Mouse (Mus musculus) G1E (cell line): ENCODE measurements around the gene Defb11.

Experiments used
- CTCF ChIP-seq: IDR thresholded peaks from 2 replicates; pipeline ENCODE4 v1.5.1; 2012; ENCODE audit warnings: low read depth, low read length, inconsistent platforms, mixed read lengths
- GATA1 ChIP-seq: IDR thresholded peaks from 2 replicates; pipeline ENCODE4 v1.6.1; 2012; ENCODE audit warnings: borderline replicate concordance, low read length, inconsistent platforms, mixed read lengths
- GATA2 ChIP-seq: IDR thresholded peaks from 2 replicates; pipeline ENCODE4 v1.6.1; 2012; ENCODE audit warnings: low read depth, low read length, inconsistent platforms, borderline replicate concordance
- POLR2AphosphoS5 ChIP-seq: IDR thresholded peaks from 2 replicates; pipeline ENCODE4 v1.6.1; 2012; ENCODE audit warnings: low read depth, low read length, inconsistent platforms; ENCODE audit not compliant: insufficient replicate concordance
- TAL1 ChIP-seq: conservative IDR thresholded peaks from 2 replicates; pipeline ENCODE4 v1.6.1; 2012; ENCODE audit warnings: low read depth, low read length, inconsistent platforms, mixed read lengths

DNA sequence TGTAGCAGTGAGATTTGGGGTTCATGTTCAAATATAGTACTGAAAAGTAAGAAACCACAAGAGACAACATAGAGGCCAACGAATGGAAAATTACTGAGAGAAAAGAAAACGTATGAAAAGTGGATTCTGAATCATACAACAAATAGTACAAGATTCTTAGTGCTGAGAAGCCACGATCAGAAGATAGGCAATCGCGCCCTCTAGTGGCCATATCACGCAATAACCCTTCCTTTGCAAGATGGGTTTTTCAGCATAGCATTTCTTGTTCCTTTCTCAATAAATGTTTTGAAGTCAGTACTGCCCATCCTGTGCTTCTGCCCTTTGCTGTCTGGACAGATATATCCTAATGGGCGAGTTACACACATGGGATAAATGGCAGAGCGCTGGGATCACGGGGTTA lies 49.1 kb upstream of the Defb11 start:
- TF ChIP-seq CTCF (peak; percentile 77), TAL1 (no peak), GATA1 (no peak), POLR2AphosphoS5 (no peak), GATA2 (no peak)
